Mouse (Mus musculus): ENCODE measurements around the gene Pde10a.

- no peak for TF ChIP-seq CTCF (IDR thresholded peaks at IDR 0.05; ENCODE audit: extremely low read depth, insufficient read length, insufficient replicate concordance, low read depth, low read length)
- no peak for TF ChIP-seq POLR2A (IDR thresholded peaks at IDR 0.05; ENCODE audit: low read depth, low read length)
Observed at GRCm38 (mm10) chr17:8490971-8491370, 34.2 kb upstream of the Pde10a start.

Measured in small intestine, adult 2 months (tissue).